Mouse (Mus musculus) hindlimb bud, embryonic 11.5 days (tissue): ENCODE data around the gene Gm10188.

Source experiments
- DNase-seq: peaks from one replicate; pipeline ENCODE4 v3.0.0-alpha.2; 2012; ENCODE audit warnings: low read depth, low spot score; ENCODE audit errors: extremely low spot score

The Gm10188 gene

GRCm38 (mm10) chr1:132195100-132195499 lies 34.5 kb downstream of the Gm10188 start:
- no peak for DNase-seq

- DNase-seq = no peak
Observed at GRCm38 (mm10) chr1:132194624-132195023, 34.9 kb downstream of the Gm10188 start.

GRCm38 (mm10) chr1:132193806-132194205 lies 35.8 kb downstream of the Gm10188 start:
- DNase-seq = no peak

- no peak for DNase-seq
Observed at GRCm38 (mm10) chr1:132191786-132192680, 37.5 kb downstream of the Gm10188 start.

- no peak for DNase-seq
Observed at GRCm38 (mm10) chr1:132191093-132191785, 38.3 kb downstream of the Gm10188 start, which contains the start of the genes Lemd1 and AC124108.1. Gene Lemd1, plus strand, starts transcription at chr1:132191431. Gene AC124108.1, plus strand, starts transcription at chr1:132191457.

- no peak for DNase-seq
Observed at GRCm38 (mm10) chr1:132190621-132191092, 38.9 kb downstream of the Gm10188 start.

- no peak for DNase-seq
Observed at GRCm38 (mm10) chr1:132190040-132190513, 39.5 kb downstream of the Gm10188 start.

- no peak for DNase-seq
Observed at GRCm38 (mm10) chr1:132189231-132189630, 40.3 kb downstream of the Gm10188 start.

GRCm38 (mm10) chr1:132188442-132189066 lies 41.0 kb downstream of the Gm10188 start:
- no peak for DNase-seq

- no peak for DNase-seq
Observed at GRCm38 (mm10) chr1:132186303-132186702, 43.3 kb downstream of the Gm10188 start.
